Mouse (Mus musculus) testis, adult 2 months (tissue): Measurements from ENCODE around the gene Dus3l. TPM values are rescaled to one million over a fixed set of nuclear protein-coding genes. Genes with fewer than 3 reads are reported as not detected.

Experiments used
- H3K27ac ChIP-seq: fragments of 200-500 bp; 2 replicates; pipeline ENCODE4 v1.5.1; 2012; ENCODE audit warnings: low read depth, low read length; ENCODE audit not compliant: control insufficient read depth, insufficient read depth
- H3K27me3 ChIP-seq: fragments of 200-500 bp; 2 replicates; pipeline ENCODE4 v1.6.1; 2012; ENCODE audit warnings: mild to moderate bottlenecking, low read length, moderate library complexity; ENCODE audit not compliant: control insufficient read depth, insufficient read depth
- H3K36me3 ChIP-seq: fragments of 200-500 bp; 2 replicates; pipeline ENCODE4 v1.6.1; 2012; ENCODE audit warnings: mild to moderate bottlenecking, low read length; ENCODE audit not compliant: control insufficient read depth, insufficient read depth
- H3K4me1 ChIP-seq: fragments of 200-500 bp; 2 replicates; pipeline ENCODE4 v1.6.1; 2012; ENCODE audit warnings: low read length; ENCODE audit not compliant: control insufficient read depth, insufficient read depth
- H3K4me3 ChIP-seq: fragments of 200-500 bp; 2 replicates; pipeline ENCODE4 v1.5.1; 2012; ENCODE audit warnings: low read depth, mild to moderate bottlenecking, low read length, moderate library complexity, mixed read lengths; ENCODE audit not compliant: control insufficient read depth
- CTCF ChIP-seq: fragments of 200-500 bp; IDR thresholded peaks from 2 replicates; pipeline ENCODE4 v1.5.1; 2012; ENCODE audit warnings: low read depth, mild to moderate bottlenecking, inconsistent platforms, low read length, moderate library complexity; ENCODE audit not compliant: control insufficient read depth, insufficient read depth, insufficient replicate concordance
- POLR2A ChIP-seq: fragments of 200-500 bp; IDR thresholded peaks from 2 replicates; pipeline ENCODE4 v1.6.1; 2012; ENCODE audit warnings: low read depth, mild to moderate bottlenecking, inconsistent platforms, low read length, moderate library complexity; ENCODE audit not compliant: control insufficient read depth
- polyA plus RNA-seq: library from polyadenylated mRNA; depleted of rRNA; stranded (reverse); fragments of >200 nt; gene quantifications from 2 replicates; pipeline ENCODE4 v1.2.3, GENCODE M21; 2012

Dus3l gene
- polyA plus RNA-seq, 1 experiment: 29.7 TPM

DNA sequence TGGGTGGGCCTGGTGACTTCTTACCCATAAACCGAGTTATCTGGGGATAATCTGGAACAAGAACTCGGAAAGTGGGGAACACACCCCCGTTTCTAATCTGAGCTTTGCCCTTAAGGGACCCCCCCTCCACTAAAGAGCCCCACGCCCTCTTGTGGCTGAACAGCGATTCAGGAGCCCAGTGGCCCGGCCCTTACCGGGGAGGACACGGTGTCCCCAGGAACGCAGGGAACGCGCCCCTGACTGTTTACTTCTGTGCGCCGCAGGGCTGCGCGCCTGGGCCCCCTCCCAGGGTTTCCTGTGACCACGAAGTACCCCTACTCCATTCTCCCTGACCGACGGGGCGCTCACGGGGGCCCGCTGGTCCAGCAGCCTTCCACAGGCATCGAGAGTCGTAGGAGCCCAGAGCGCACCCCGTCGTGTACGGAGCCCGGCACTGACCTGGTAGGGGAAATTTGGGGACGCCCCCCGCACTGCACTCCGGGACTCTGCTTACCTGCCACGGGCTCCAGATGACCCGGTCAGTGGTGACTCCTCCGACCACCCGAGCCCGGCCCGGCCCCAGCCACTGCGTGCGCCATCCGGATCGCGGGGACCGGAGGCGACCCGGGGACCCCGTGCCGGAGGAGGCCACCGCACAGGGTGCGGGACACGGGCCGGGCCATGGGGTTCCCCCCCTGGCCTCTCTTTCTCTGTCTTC lies 7.7 kb upstream of the Dus3l start:
- H3K27me3 ChIP-seq: no peaks in the 10 kb centered on the region
- H3K27ac ChIP-seq: no peak overlapping the region
- TF ChIP-seq POLR2A (no peak), CTCF (no peak)
- H3K4me1 ChIP-seq: peaks cover 42% of the 10 kb centered on the region
- no peaks in the 10 kb centered on the region for H3K36me3 ChIP-seq
- peak overlapping the region; percentile 56 for H3K4me3 ChIP-seq

DNA sequence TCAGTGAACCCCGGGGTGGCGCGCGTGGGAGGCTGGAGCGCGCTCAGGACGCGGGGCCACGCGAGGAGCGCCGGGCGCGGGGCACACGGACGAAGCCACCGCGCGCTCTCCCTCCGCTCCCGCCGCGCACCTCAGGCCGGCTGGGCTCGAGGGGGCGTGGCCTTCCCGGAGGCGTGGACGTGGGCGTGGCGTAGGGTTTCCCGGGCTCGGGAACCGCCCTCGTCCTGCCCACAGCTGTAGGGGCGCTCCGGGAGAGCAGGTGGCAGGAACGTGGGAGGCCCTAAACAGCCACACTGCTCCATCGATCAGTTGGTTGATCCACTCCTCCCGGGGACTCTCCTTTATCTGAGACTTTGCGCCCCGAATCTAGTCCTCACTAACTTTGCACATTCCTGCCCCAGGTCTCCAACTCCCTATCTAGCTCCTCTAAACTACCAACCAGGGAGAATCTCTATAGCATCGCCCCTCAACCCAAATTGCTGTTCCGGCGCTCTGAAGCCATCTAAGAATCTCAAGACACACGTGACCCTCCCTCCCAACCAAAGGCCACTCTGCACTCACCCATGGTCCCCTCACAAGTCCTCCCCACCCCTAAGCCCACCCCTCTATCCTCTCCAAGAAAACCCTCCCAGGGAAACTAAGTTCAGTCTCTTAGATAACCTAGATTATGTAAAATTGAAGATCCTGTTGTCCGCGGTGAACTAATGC lies 7.0 kb upstream of the Dus3l start, which contains the start of gene Nrtn:
TSS of gene Nrtn (minus strand) at position 115 of the 708 bp plus-strand sequence.
- Histone ChIP-seq H3K4me3 (peak within 1 kb of the TSS; percentile 56), H3K4me1 (peaks cover 46% of the 10 kb centered on the region), H3K27me3 (no peaks in the 10 kb centered on the region), H3K36me3 (no peaks in the 10 kb centered on the region), H3K27ac (no peak within 1 kb of the TSS)
- no peak for TF ChIP-seq CTCF
- TF ChIP-seq POLR2A: no peak

DNA sequence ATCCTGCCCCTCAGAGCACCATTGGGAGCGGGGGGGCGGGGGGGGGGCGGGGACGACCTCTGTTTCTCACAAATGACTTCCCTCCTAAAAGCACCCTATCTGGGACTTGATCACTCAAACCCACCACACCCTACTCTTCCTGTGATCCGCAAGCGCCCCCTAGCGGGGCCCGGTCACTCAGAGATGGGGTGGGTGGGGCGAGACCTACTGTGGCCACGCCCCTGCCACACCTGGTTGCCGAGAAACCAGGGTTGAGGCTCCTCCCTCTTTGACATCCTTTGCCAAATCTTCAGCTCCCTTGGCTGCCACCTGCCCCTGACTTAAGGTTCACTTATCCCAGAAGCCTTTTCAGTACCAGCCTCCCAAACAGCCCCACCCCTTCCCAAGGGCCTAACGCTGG lies 6.4 kb upstream of the Dus3l start:
- H3K27me3 ChIP-seq: no peaks in the 10 kb centered on the region
- H3K36me3 ChIP-seq: no peaks in the 10 kb centered on the region
- peaks cover 49% of the 10 kb centered on the region for H3K4me1 ChIP-seq
- H3K4me3 ChIP-seq: no peak overlapping the region
- no peak for TF ChIP-seq POLR2A
- TF ChIP-seq CTCF: peak; percentile 54; the same call in 1 of the 2 replicates
- H3K27ac ChIP-seq: no peak overlapping the region

DNA sequence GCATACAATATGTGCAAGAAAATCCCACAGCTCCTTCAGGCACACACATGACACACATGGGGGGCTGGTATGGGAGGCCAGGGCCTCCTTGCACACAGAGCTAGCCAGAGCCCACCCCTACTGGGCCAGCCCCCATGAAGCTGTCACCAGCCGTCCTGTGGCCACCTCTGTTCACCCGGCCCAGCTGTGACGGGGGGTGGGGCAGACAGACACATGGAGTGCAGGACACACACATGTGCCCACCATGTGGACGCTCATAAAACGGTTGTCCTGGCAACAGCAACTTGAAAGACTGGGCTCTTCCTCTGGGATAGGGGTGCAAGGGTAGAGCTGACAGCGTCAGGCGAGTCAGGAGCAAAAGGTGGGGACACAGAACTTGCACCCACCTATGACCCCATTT lies 5.3 kb upstream of the Dus3l start:
- H3K27ac ChIP-seq: no peak overlapping the region
- peaks cover 49% of the 10 kb centered on the region for H3K4me1 ChIP-seq
- no peaks in the 10 kb centered on the region for H3K36me3 ChIP-seq
- TF ChIP-seq CTCF: no peak
- no peak for TF ChIP-seq POLR2A
- no peak overlapping the region for H3K4me3 ChIP-seq
- no peaks in the 10 kb centered on the region for H3K27me3 ChIP-seq

DNA sequence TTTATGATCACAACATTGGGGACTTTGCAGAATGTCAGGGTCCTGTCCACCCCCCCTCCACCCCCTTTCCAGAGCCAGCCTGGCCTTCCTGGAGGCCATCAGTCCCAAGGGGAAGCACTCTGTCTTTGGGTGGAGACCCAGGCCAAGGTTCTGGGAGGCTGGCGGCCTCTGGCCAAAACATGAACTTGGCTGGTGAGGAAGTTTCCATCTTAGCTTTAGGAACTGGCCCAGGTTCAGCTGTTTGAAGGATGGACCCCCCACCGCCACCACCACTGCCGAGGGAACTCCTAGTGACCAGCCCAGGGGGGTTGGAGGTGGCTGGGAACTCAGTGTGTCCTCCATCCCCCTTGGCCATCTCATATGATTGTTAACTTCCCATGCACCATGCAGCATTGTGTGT lies 3.5 kb upstream of the Dus3l start:
- Histone ChIP-seq H3K4me3 (no peak overlapping the region), H3K36me3 (no peaks in the 10 kb centered on the region), H3K27ac (no peak overlapping the region), H3K4me1 (peaks cover 50% of the 10 kb centered on the region), H3K27me3 (no peaks in the 10 kb centered on the region)
- no peak for TF ChIP-seq POLR2A
- no peak for TF ChIP-seq CTCF

DNA sequence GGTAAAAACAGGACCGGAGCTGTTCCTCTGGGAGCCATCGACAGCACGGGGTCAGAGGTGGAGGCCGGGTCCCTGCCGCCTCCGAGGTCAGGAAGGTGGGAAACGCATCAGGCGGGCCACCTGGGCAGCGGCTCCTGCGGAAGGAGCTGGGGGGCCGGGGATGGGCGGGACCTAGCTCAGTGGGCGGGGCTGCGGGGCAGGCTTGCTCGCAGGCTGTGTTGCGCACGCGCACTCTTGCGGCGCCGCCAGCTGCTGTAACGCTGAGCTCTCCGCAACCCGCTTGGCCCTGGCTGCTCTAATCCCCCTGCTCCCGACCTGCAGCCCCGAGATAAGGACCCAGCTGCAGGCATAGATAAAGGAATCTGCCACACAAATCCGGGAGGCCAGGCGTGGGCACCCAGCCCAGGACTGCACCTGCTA lies 2.6 kb upstream of the Dus3l start:
- Histone ChIP-seq H3K27ac (no peak overlapping the region; the same call in 1 of the 2 replicates), H3K27me3 (no peaks in the 10 kb centered on the region), H3K36me3 (no peaks in the 10 kb centered on the region), H3K4me3 (peak overlapping the region; percentile 80), H3K4me1 (peaks cover 46% of the 10 kb centered on the region)
- TF ChIP-seq POLR2A: peak; percentile 53; the same call in 1 of the 2 replicates
- TF ChIP-seq CTCF: no peak
